Mouse (Mus musculus): Measurements from ENCODE around the gene Fam49a.

DNA sequence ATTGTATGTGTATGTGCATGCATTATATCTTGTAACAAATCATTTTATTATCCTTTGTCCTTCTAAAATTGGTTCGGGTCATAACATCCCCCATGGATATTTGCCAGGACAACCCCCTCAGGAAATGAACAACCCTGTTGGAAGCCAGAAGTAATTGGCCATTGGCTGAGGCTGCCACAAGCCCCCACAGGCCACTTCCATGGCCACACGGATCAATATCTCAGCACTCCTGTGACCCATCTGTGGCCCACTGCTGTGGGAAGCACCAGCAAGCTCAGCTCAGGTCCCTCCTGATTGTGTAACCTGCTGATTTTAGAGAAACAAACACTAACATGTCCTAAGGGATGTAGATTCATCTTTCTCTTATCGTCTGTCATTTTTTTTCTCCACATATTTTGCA lies 22.4 kb upstream of the Fam49a start:
- TF ChIP-seq CTCF (IDR thresholded peaks at IDR 0.05; ENCODE audit: borderline replicate concordance, extremely low read depth, insufficient read depth, insufficient read length) (no peak), POLR2A (IDR thresholded peaks at IDR 0.05; ENCODE audit: borderline replicate concordance, extremely low read depth, insufficient read depth, insufficient read length, poor library complexity, severe bottlenecking) (no peak)
